Mouse (Mus musculus): ENCODE measurements around the gene Ahdc1. TPM values are rescaled to one million over a fixed set of nuclear protein-coding genes. Genes with fewer than 3 reads are reported as not detected.
"Not testable (repeated sequence)": the region's sequence is repeated elsewhere in the genome, so short reads cannot be mapped to it uniquely, and the experiment has no call there.

The Ahdc1 gene
- total and polyA plus RNA-seq, 3 experiments, result 2.7 to 37.9 (median 15.6) TPM

- Histone ChIP-seq H3K4me3 (ENCODE audit: low read depth, low read length) (no peak overlapping the region), H3K36me3 (replicated peaks) (no peaks in the 10 kb centered on the region), H3K9me3 (replicated peaks) (no peaks in the 10 kb centered on the region), H3K4me1 (ENCODE audit: insufficient read depth, low read depth, low read length) (peaks cover 36% of the 10 kb centered on the region), H3K27me3 (ENCODE audit: insufficient read depth, low read length) (peaks cover 57% of the 10 kb centered on the region)
- TF ChIP-seq TAL1 (conservative IDR thresholded peaks at IDR 0.05; ENCODE audit: low read depth, low read length) (no peak), GATA1 (IDR thresholded peaks at IDR 0.05; ENCODE audit: borderline replicate concordance, low read length) (no peak), GATA2 (IDR thresholded peaks at IDR 0.05; ENCODE audit: borderline replicate concordance, low read depth, low read length) (no peak), POLR2AphosphoS5 (IDR thresholded peaks at IDR 0.05; ENCODE audit: insufficient replicate concordance, low read depth, low read length) (no peak)
- DNase-seq (ENCODE audit: low spot score) (no peak), ATAC-seq (ENCODE audit: extremely low read depth, insufficient number of reproducible peaks, low FRiP score, poor library complexity, severe bottlenecking) (no peak)
Observed at GRCm38 (mm10) chr4:133092453-133092901, 81.4 kb downstream of the Ahdc1 start.

- TF ChIP-seq GATA1 (IDR thresholded peaks at IDR 0.05; ENCODE audit: borderline replicate concordance, low read length) (no peak), POLR2AphosphoS5 (IDR thresholded peaks at IDR 0.05; ENCODE audit: insufficient replicate concordance, low read depth, low read length) (no peak), CTCF (IDR thresholded peaks at IDR 0.05; ENCODE audit: low read depth, low read length) (no peak), GATA2 (IDR thresholded peaks at IDR 0.05; ENCODE audit: borderline replicate concordance, low read depth, low read length) (no peak), TAL1 (conservative IDR thresholded peaks at IDR 0.05; ENCODE audit: low read depth, low read length) (no peak)
- Histone ChIP-seq H3K36me3 (replicated peaks) (no peaks in the 10 kb centered on the region), H3K9me3 (replicated peaks) (no peaks in the 10 kb centered on the region), H3K4me1 (ENCODE audit: insufficient read depth, low read depth, low read length) (peaks cover 30% of the 10 kb centered on the region), H3K27me3 (ENCODE audit: insufficient read depth, low read length) (peaks cover 52% of the 10 kb centered on the region), H3K4me3 (ENCODE audit: low read depth, low read length) (no peak overlapping the region)
- DNase-seq (ENCODE audit: low spot score) (no peak), ATAC-seq (ENCODE audit: extremely low read depth, insufficient number of reproducible peaks, low FRiP score, poor library complexity, severe bottlenecking) (no peak)
Observed at GRCm38 (mm10) chr4:133093056-133093455, 82.0 kb downstream of the Ahdc1 start.

- Histone ChIP-seq H3K4me1 (ENCODE audit: insufficient read depth, low read depth, low read length) (peaks cover 29% of the 10 kb centered on the region), H3K9me3 (replicated peaks) (no peaks in the 10 kb centered on the region), H3K27me3 (ENCODE audit: insufficient read depth, low read length) (peaks cover 51% of the 10 kb centered on the region), H3K4me3 (ENCODE audit: low read depth, low read length) (no peak overlapping the region), H3K36me3 (replicated peaks) (no peaks in the 10 kb centered on the region)
- no peak for DNase-seq (ENCODE audit: low spot score)
- no peak for TF ChIP-seq GATA1 (IDR thresholded peaks at IDR 0.05; ENCODE audit: borderline replicate concordance, low read length)
- TF ChIP-seq GATA2 (IDR thresholded peaks at IDR 0.05; ENCODE audit: borderline replicate concordance, low read depth, low read length), result no peak
- no peak for TF ChIP-seq TAL1 (conservative IDR thresholded peaks at IDR 0.05; ENCODE audit: low read depth, low read length)
- TF ChIP-seq CTCF (IDR thresholded peaks at IDR 0.05; ENCODE audit: low read depth, low read length), result no peak
- TF ChIP-seq POLR2AphosphoS5 (IDR thresholded peaks at IDR 0.05; ENCODE audit: insufficient replicate concordance, low read depth, low read length), result no peak
- no peak for ATAC-seq (ENCODE audit: extremely low read depth, insufficient number of reproducible peaks, low FRiP score, poor library complexity, severe bottlenecking)
Observed at GRCm38 (mm10) chr4:133093481-133094033, 82.5 kb downstream of the Ahdc1 start.

GRCm38 (mm10) chr4:133094255-133094654, 83.2 kb downstream of the Ahdc1 start:
- H3K36me3 ChIP-seq (replicated peaks), result no peaks in the 10 kb centered on the region
- peaks cover 50% of the 10 kb centered on the region for H3K27me3 ChIP-seq (ENCODE audit: insufficient read depth, low read length)
- no peak overlapping the region for H3K4me3 ChIP-seq (ENCODE audit: low read depth, low read length)
- DNase-seq (ENCODE audit: low spot score) (no peak), ATAC-seq (ENCODE audit: extremely low read depth, insufficient number of reproducible peaks, low FRiP score, poor library complexity, severe bottlenecking) (no peak)
- H3K9me3 ChIP-seq (replicated peaks), result no peaks in the 10 kb centered on the region
- no peak for TF ChIP-seq POLR2AphosphoS5 (IDR thresholded peaks at IDR 0.05; ENCODE audit: insufficient replicate concordance, low read depth, low read length)
- TF ChIP-seq GATA1 (IDR thresholded peaks at IDR 0.05; ENCODE audit: borderline replicate concordance, low read length), result no peak
- TF ChIP-seq CTCF (IDR thresholded peaks at IDR 0.05; ENCODE audit: low read depth, low read length), result no peak
- TF ChIP-seq TAL1 (conservative IDR thresholded peaks at IDR 0.05; ENCODE audit: low read depth, low read length), result no peak
- peaks cover 28% of the 10 kb centered on the region for H3K4me1 ChIP-seq (ENCODE audit: insufficient read depth, low read depth, low read length)

DNA sequence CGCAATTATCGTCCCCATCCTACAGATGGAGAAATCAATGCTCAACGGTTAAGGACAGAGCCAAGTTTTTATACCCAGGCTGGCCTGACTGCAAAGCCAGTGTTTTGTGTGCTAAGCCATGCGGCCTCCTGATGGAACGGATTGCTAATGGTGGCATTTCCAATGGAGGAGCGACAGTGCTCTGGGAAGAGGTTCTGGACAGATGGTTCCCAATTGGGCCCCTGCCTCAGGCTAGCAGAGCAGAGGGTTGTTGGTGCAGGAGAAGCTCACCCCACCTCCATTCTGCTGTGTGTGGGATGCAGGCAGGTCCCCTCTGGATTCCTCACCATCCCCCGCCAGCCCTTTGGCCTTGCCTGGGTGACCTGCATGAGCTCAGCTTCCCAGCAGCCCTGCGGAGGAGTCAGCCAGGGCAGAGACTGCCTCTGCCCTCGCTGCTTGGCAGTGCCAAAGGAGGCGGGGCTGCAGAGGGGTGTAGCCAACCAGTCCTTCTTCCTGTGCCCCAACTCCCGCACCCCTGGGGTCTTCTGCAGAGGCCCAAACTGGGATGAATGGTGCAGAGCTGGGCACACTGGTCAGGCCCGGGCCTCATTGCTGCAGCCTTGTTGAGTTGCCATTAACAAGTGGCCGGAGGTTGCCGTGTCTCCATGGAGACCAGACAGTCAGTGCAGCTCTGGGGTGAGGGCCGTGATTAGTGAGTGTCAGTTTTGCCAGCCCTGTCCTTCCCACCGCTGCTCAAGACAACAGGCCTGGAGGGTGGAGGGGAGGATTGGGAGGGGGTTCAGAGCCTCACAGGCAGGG, 84.1 kb downstream of the Ahdc1 start:
- H3K4me1 ChIP-seq (ENCODE audit: insufficient read depth, low read depth, low read length), result peaks cover 24% of the 10 kb centered on the region
- ATAC-seq (ENCODE audit: extremely low read depth, insufficient number of reproducible peaks, low FRiP score, poor library complexity, severe bottlenecking) (no peak), DNase-seq (ENCODE audit: low spot score) (no peak)
- TF ChIP-seq POLR2AphosphoS5 (IDR thresholded peaks at IDR 0.05; ENCODE audit: insufficient replicate concordance, low read depth, low read length), result no peak
- TF ChIP-seq GATA2 (IDR thresholded peaks at IDR 0.05; ENCODE audit: borderline replicate concordance, low read depth, low read length), result no peak
- TF ChIP-seq CTCF (IDR thresholded peaks at IDR 0.05; ENCODE audit: low read depth, low read length), result no peak
- no peak for TF ChIP-seq GATA1 (IDR thresholded peaks at IDR 0.05; ENCODE audit: borderline replicate concordance, low read length)
- TF ChIP-seq TAL1 (conservative IDR thresholded peaks at IDR 0.05; ENCODE audit: low read depth, low read length), result no peak
- H3K27me3 ChIP-seq (ENCODE audit: insufficient read depth, low read length), result peaks cover 41% of the 10 kb centered on the region
- H3K9me3 ChIP-seq (replicated peaks), result no peaks in the 10 kb centered on the region
- no peak overlapping the region for H3K4me3 ChIP-seq (ENCODE audit: low read depth, low read length)
- H3K36me3 ChIP-seq (replicated peaks), result no peaks in the 10 kb centered on the region

GRCm38 (mm10) chr4:133095734-133096065, 84.6 kb downstream of the Ahdc1 start:
- not testable (repeated sequence) for ATAC-seq (ENCODE audit: extremely low read depth, insufficient number of reproducible peaks, low FRiP score, poor library complexity, severe bottlenecking); H3K36me3 ChIP-seq (replicated peaks); DNase-seq (ENCODE audit: low spot score); H3K9me3 ChIP-seq (replicated peaks); H3K4me3 ChIP-seq (ENCODE audit: low read depth, low read length)
- H3K27me3 ChIP-seq (ENCODE audit: insufficient read depth, low read length), result peaks cover 36% of the 10 kb centered on the region
- peaks cover 22% of the 10 kb centered on the region for H3K4me1 ChIP-seq (ENCODE audit: insufficient read depth, low read depth, low read length)

GRCm38 (mm10) chr4:133096671-133097070, 85.6 kb downstream of the Ahdc1 start:
- H3K36me3 ChIP-seq (replicated peaks); H3K4me3 ChIP-seq (ENCODE audit: low read depth, low read length); H3K9me3 ChIP-seq (replicated peaks); DNase-seq (ENCODE audit: low spot score); ATAC-seq (ENCODE audit: extremely low read depth, insufficient number of reproducible peaks, low FRiP score, poor library complexity, severe bottlenecking): not testable (repeated sequence)
- H3K4me1 ChIP-seq (ENCODE audit: insufficient read depth, low read depth, low read length), result peaks cover 15% of the 10 kb centered on the region
- H3K27me3 ChIP-seq (ENCODE audit: insufficient read depth, low read length), result peaks cover 27% of the 10 kb centered on the region

All from G1E (cell line).